Mouse (Mus musculus) MEL (cell line): ENCODE results near the gene Eif4g1. TPM values are rescaled to one million over a fixed set of nuclear protein-coding genes. Genes with fewer than 3 reads are reported as not detected.

Source experiments
- DNase-seq: peaks from one replicate; pipeline ENCODE4 v3.0.0; 2011; ENCODE audit warnings: low read depth, low spot score
- H3K27ac ChIP-seq: 2 replicates; pipeline ENCODE4 v1.5.1; 2012; ENCODE audit warnings: low read depth, mild to moderate bottlenecking, control low read depth, low read length, moderate library complexity; ENCODE audit not compliant: control insufficient read depth
- H3K27me3 ChIP-seq, 2 experiments: fragments of 150-350 bp in 1 of 2; sonication (generic) in 1 of 2; 2 replicates each; pipeline ENCODE4 v1.6.1; 2012; ENCODE audit warnings: low read length in 2 of 2, mild to moderate bottlenecking in 2 of 2, improper control_type of control experiment in 1 of 2, moderate library complexity in 1 of 2; ENCODE audit not compliant: insufficient read depth in 2 of 2, control insufficient read depth in 1 of 2
- H3K36me3 ChIP-seq, 2 experiments: 2 replicates each; pipeline ENCODE4 v1.6.1; 2012 to 2014; ENCODE audit warnings: low read length in 2 of 2, improper control_type of control experiment in 1 of 2, inconsistent platforms in 1 of 2, mild to moderate bottlenecking in 1 of 2; ENCODE audit not compliant: insufficient read depth in 2 of 2, control insufficient read depth in 1 of 2
- H3K4me1 ChIP-seq, 2 experiments: fragments of 150-350 bp in 1 of 2; sonication (generic) in 1 of 2; 2 replicates each; pipeline ENCODE4 v1.6.1; 2012; ENCODE audit warnings: low read length in 2 of 2, improper control_type of control experiment in 1 of 2, mild to moderate bottlenecking in 1 of 2; ENCODE audit not compliant: insufficient read depth in 2 of 2, control insufficient read depth in 1 of 2
- H3K4me3 ChIP-seq, 2 experiments: fragments of 150-350 bp in 1 of 2; sonication (generic) in 1 of 2; 2 replicates each; pipeline ENCODE4 v1.5.1; 2012; ENCODE audit warnings: low read depth in 2 of 2, low read length in 2 of 2, mild to moderate bottlenecking in 2 of 2, moderate library complexity in 2 of 2, control low read depth in 1 of 2, improper control_type of control experiment in 1 of 2; ENCODE audit not compliant: control insufficient read depth in 1 of 2, insufficient read depth in 1 of 2
- H3K79me2 ChIP-seq: 2 replicates; pipeline ENCODE4 v1.6.1; 2012; ENCODE audit warnings: mild to moderate bottlenecking, low read length, moderate library complexity; ENCODE audit not compliant: control insufficient read depth, poor library complexity, insufficient read depth
- H3K9ac ChIP-seq: 2 replicates; pipeline ENCODE4 v1.6.1; 2012; ENCODE audit warnings: low read depth, mild to moderate bottlenecking, control low read depth, low read length, moderate library complexity; ENCODE audit not compliant: control insufficient read depth, poor library complexity, severe bottlenecking
- H3K9me3 ChIP-seq: fragments of 150-350 bp; sonication (generic); replicated peaks from 2 replicates; pipeline ENCODE4 v1.6.1; 2012; ENCODE audit warnings: mild to moderate bottlenecking, low read length, improper control_type of control experiment, moderate library complexity; ENCODE audit not compliant: insufficient read depth
- CHD1 ChIP-seq: IDR thresholded peaks from 2 replicates; pipeline ENCODE4 v1.6.1; 2012; ENCODE audit warnings: low read depth, mild to moderate bottlenecking, inconsistent platforms, low read length, improper control_type of control experiment
- CTCF ChIP-seq, 3 experiments: IDR thresholded peaks in 2 of 3; conservative IDR thresholded peaks in 1 of 3; 2 replicates each; pipeline ENCODE4 v1.5.1; 2011 to 2012; ENCODE audit warnings: low read length in 3 of 3, low read depth in 2 of 3, mild to moderate bottlenecking in 2 of 3, improper control_type of control experiment in 1 of 3, inconsistent platforms in 1 of 3, mixed read lengths in 1 of 3, moderate library complexity in 1 of 3; ENCODE audit not compliant: control insufficient read depth in 1 of 3, insufficient read depth in 1 of 3, poor library complexity in 1 of 3, severe bottlenecking in 1 of 3
- E2F4 ChIP-seq: IDR thresholded peaks from 2 replicates; pipeline ENCODE4 v1.6.1; 2011; ENCODE audit warnings: low read depth, low read length, improper control_type of control experiment, borderline replicate concordance
- ETS1 ChIP-seq: IDR thresholded peaks from 2 replicates; pipeline ENCODE4 v1.6.1; 2012; ENCODE audit warnings: low read depth, mild to moderate bottlenecking, inconsistent platforms, low read length, improper control_type of control experiment, moderate library complexity
- GABPA ChIP-seq: IDR thresholded peaks from 2 replicates; pipeline ENCODE4 v1.6.1; 2012; ENCODE audit warnings: low read depth, mild to moderate bottlenecking, inconsistent platforms, low read length, improper control_type of control experiment, moderate library complexity
- GATA1 ChIP-seq: IDR thresholded peaks from 2 replicates; pipeline ENCODE4 v1.6.1; 2011; ENCODE audit warnings: low read depth, low read length, improper control_type of control experiment
- MAFK ChIP-seq: IDR thresholded peaks from 2 replicates; pipeline ENCODE4 v1.6.1; 2011; ENCODE audit warnings: low read depth, mild to moderate bottlenecking, low read length, improper control_type of control experiment, borderline replicate concordance
- MEF2A ChIP-seq: IDR thresholded peaks from 2 replicates; pipeline ENCODE4 v1.6.1; 2014; ENCODE audit warnings: low read depth, mild to moderate bottlenecking, inconsistent platforms, low read length, improper control_type of control experiment; ENCODE audit not compliant: poor library complexity, insufficient replicate concordance, severe bottlenecking; ENCODE audit errors: extremely low read depth
- MXI1 ChIP-seq: IDR thresholded peaks from 2 replicates; pipeline ENCODE4 v1.6.1; 2011; ENCODE audit warnings: mild to moderate bottlenecking, low read depth, low read length, improper control_type of control experiment
- MYC ChIP-seq: IDR thresholded peaks from 2 replicates; pipeline ENCODE4 v1.6.1; 2011; ENCODE audit warnings: low read depth, mild to moderate bottlenecking, low read length, improper control_type of control experiment, moderate library complexity
- NRF1 ChIP-seq: IDR thresholded peaks from 2 replicates; pipeline ENCODE4 v1.6.1; 2014; ENCODE audit warnings: low read depth, mild to moderate bottlenecking, inconsistent platforms, low read length, improper control_type of control experiment, moderate library complexity; ENCODE audit not compliant: poor library complexity, insufficient read depth, severe bottlenecking
- RAD21 ChIP-seq: IDR thresholded peaks from 2 replicates; pipeline ENCODE4 v1.6.1; 2011; ENCODE audit warnings: mild to moderate bottlenecking, low read depth, low read length, improper control_type of control experiment
- RCOR1 ChIP-seq: IDR thresholded peaks from 2 replicates; pipeline ENCODE4 v1.6.1; 2012; ENCODE audit warnings: low read depth, mild to moderate bottlenecking, inconsistent platforms, low read length, improper control_type of control experiment
- SMC3 ChIP-seq: IDR thresholded peaks from 2 replicates; pipeline ENCODE4 v1.6.1; 2011; ENCODE audit warnings: low read depth, low read length, improper control_type of control experiment
- TAL1 ChIP-seq: IDR thresholded peaks from 2 replicates; pipeline ENCODE4 v1.6.1; 2012; ENCODE audit warnings: mild to moderate bottlenecking, inconsistent platforms, low read length, moderate library complexity, mixed read lengths
- USF1 ChIP-seq: IDR thresholded peaks from 2 replicates; pipeline ENCODE4 v1.6.1; 2014; ENCODE audit warnings: low read depth, mild to moderate bottlenecking, inconsistent platforms, low read length, improper control_type of control experiment, moderate library complexity
- ZC3H11A ChIP-seq: IDR thresholded peaks from 2 replicates; pipeline ENCODE4 v1.6.1; 2012; ENCODE audit warnings: low read depth, mild to moderate bottlenecking, inconsistent platforms, low read length, improper control_type of control experiment
- ZKSCAN1 ChIP-seq: IDR thresholded peaks from 2 replicates; pipeline ENCODE4 v1.6.1; 2012; ENCODE audit warnings: low read depth, mild to moderate bottlenecking, inconsistent platforms, low read length, improper control_type of control experiment, moderate library complexity
- ZMIZ1 ChIP-seq: IDR thresholded peaks from 2 replicates; pipeline ENCODE4 v1.6.1; 2012; ENCODE audit warnings: low read depth, mild to moderate bottlenecking, inconsistent platforms, low read length, improper control_type of control experiment, moderate library complexity
- ZNF384 ChIP-seq: IDR thresholded peaks from 2 replicates; pipeline ENCODE4 v1.6.1; 2012; ENCODE audit warnings: low read depth, mild to moderate bottlenecking, inconsistent platforms, low read length, improper control_type of control experiment
- polyA plus RNA-seq, 2 experiments: library from polyadenylated mRNA; stranded (reverse) in 1 of 2; unstranded in 1 of 2; fragments of >175 nt in 1 of 2; fragments of >200 nt in 1 of 2; gene quantifications; 2 replicates each; pipeline versions ENCODE4 v1.2.1 to v1.2.4; 2012; ENCODE audit warnings: low replicate concordance in 2 of 2, low read depth in 1 of 2; ENCODE audit not compliant: insufficient read length in 2 of 2, insufficient read depth in 1 of 2, missing spikeins in 1 of 2
- total RNA-seq: library from RNA; depleted of rRNA; stranded (reverse); fragments of 300-350 nt; gene quantifications from 2 replicates; pipeline ENCODE4 v1.2.3, GENCODE M21; 2012

Eif4g1 gene
- total and polyA plus RNA-seq, 3 experiments = 327 to 436 (median 409) TPM

GRCm38 (mm10) chr16:20676702-20677101 lies 8.6 kb downstream of the Eif4g1 start:
- Histone ChIP-seq H3K9me3 (no peaks in the 10 kb centered on the region), H3K27me3 (no peaks in the 10 kb centered on the region), H3K9ac (no peak overlapping the region), H3K27ac (no peak overlapping the region), H3K4me3 (no peak overlapping the region), H3K36me3 (peaks cover 44 to 50% of the 10 kb centered on the region in 2 experiments), H3K79me2 (peaks cover 64% of the 10 kb centered on the region), H3K4me1 (peaks cover 11 to 35% of the 10 kb centered on the region in 2 experiments)
- peak; percentile 55 for DNase-seq
- TF ChIP-seq CTCF (IDR thresholded peaks at IDR 0.05 in 2 of 3, conservative IDR thresholded peaks at IDR 0.05 in 1 of 3; ENCODE audit: control insufficient read depth in 1 of 3, insufficient read depth in 1 of 3, low read depth in 2 of 3, low read length in 3 of 3, poor library complexity in 1 of 3, severe bottlenecking in 1 of 3) (peak in 1 of 3 experiments; percentile 4; a peak in 1 of 6 replicates), E2F4 (no peak)

- 0 out of 2 replicates have a peak overlapping the region, but pooled peaks have one; percentile 17 for H3K9ac ChIP-seq
- TF ChIP-seq CHD1 (no peak), NRF1 (no peak), GABPA (no peak), ZMIZ1 (no peak), ETS1 (no peak), ZNF384 (no peak), TAL1 (no peak), SMC3 (no peak), MXI1 (no peak), MEF2A (no peak), ZKSCAN1 (no peak), USF1 (no peak), RAD21 (no peak), MYC (no peak), RCOR1 (no peak), GATA1 (no peak), ZC3H11A (no peak), MAFK (no peak)
- H3K79me2 ChIP-seq = peaks cover 64% of the 10 kb centered on the region
- no peaks in the 10 kb centered on the region for H3K9me3 ChIP-seq
- H3K36me3 ChIP-seq = peaks cover 50 to 51% of the 10 kb centered on the region in 2 experiments
- H3K4me3 ChIP-seq = no peak overlapping the region
- peaks cover 11 to 35% of the 10 kb centered on the region in 2 experiments for H3K4me1 ChIP-seq
- no peaks in the 10 kb centered on the region for H3K27me3 ChIP-seq
- DNase-seq = no peak
- peak overlapping the region; percentile 21 for H3K27ac ChIP-seq
These were observed 9.3 kb downstream of the Eif4g1 start for GRCm38 (mm10) chr16:20677380-20677779.
